Mouse (Mus musculus) forebrain, embryonic 13.5 days (tissue): Measurements from ENCODE around the gene Eea1. TPM values are rescaled to one million over a fixed set of nuclear protein-coding genes. Genes with fewer than 3 reads are reported as not detected.
A peak's percentile ranks its signal among the peaks of the same experiment; 100 is the strongest.

ENCODE experiments used
- ATAC-seq: fragments of 200-750 bp; cut with Nextera tagmentation; 2 replicates; pipeline ENCODE4 v1.8.0; 2017
- H3K27ac ChIP-seq: fragments of 300-500 bp; sonication (generic); 2 replicates; pipeline ENCODE4 v1.5.1; 2015; ENCODE audit warnings: inconsistent platforms, mild to moderate bottlenecking, moderate library complexity
- H3K27me3 ChIP-seq: fragments of 300-500 bp; sonication (generic); 2 replicates; pipeline ENCODE4 v1.6.1; 2015; ENCODE audit warnings: mild to moderate bottlenecking, inconsistent platforms
- H3K36me3 ChIP-seq: fragments of 300-500 bp; sonication (generic); 2 replicates; pipeline ENCODE4 v1.6.1; 2015; ENCODE audit warnings: mild to moderate bottlenecking, inconsistent platforms; ENCODE audit not compliant: poor library complexity, severe bottlenecking
- H3K4me1 ChIP-seq: fragments of 300-500 bp; sonication (generic); 2 replicates; pipeline ENCODE4 v1.6.1; 2015; ENCODE audit warnings: inconsistent platforms
- H3K4me2 ChIP-seq: fragments of 300-500 bp; sonication (generic); 2 replicates; pipeline ENCODE4 v1.6.1; 2015; ENCODE audit warnings: inconsistent platforms, mild to moderate bottlenecking, moderate library complexity
- H3K4me3 ChIP-seq: fragments of 300-500 bp; sonication (generic); 2 replicates; pipeline ENCODE4 v1.5.1; 2015; ENCODE audit warnings: mild to moderate bottlenecking, inconsistent platforms
- H3K9ac ChIP-seq: fragments of 300-500 bp; sonication (generic); 2 replicates; pipeline ENCODE4 v1.6.1; 2015; ENCODE audit warnings: mild to moderate bottlenecking, inconsistent platforms
- H3K9me3 ChIP-seq: fragments of 300-500 bp; sonication (generic); replicated peaks from 2 replicates; pipeline ENCODE4 v1.6.1; 2016; ENCODE audit warnings: inconsistent platforms
- WGBS: fragments of 180-500 bp; shearing (Covaris S2); methylation state at CpG from one replicate; pipeline ENCODE4 v1.1.7; 2015; 5-methylcytosine and 5-hydroxymethylcytosine counted together
- polyA plus RNA-seq: library from polyadenylated mRNA; unstranded; fragments of >200 nt; fragmentation: Nextera tagmentation; extraction: Ambion mirVana; gene quantifications from 2 replicates; pipeline ENCODE4 v1.2.1, GENCODE M21; 2015

The Eea1 gene
- polyA plus RNA-seq, result 17.0 and 17.5 TPM in 2 replicates

- Histone ChIP-seq H3K4me3 (peak within 1 kb of the TSS; percentile 83), H3K27ac (peak within 1 kb of the TSS; percentile 82), H3K36me3 (no peaks in the 10 kb centered on the region), H3K4me2 (peak within 1 kb of the TSS; percentile 90), H3K4me1 (peaks cover 17% of the 10 kb centered on the region), H3K27me3 (no peaks in the 10 kb centered on the region), H3K9ac (peak within 1 kb of the TSS; percentile 80), H3K9me3 (no peaks in the 10 kb centered on the region)
- peak; percentile 98 for ATAC-seq
- WGBS, result under 1% methylated on average over 50 of the region's 59 CpGs
Measured at GRCm38 (mm10) chr10:95940046-95940900, at the start of gene Eea1. TSS of gene Eea1 (plus strand) at chr10:95940650.

- no peak overlapping the region for H3K4me3 ChIP-seq
- no peaks in the 10 kb centered on the region for H3K27me3 ChIP-seq
- ATAC-seq, result no peak
- H3K9me3 ChIP-seq, result no peaks in the 10 kb centered on the region
- no peak overlapping the region for H3K9ac ChIP-seq
- H3K4me1 ChIP-seq, result peaks cover 7% of the 10 kb centered on the region
- H3K27ac ChIP-seq, result no peak overlapping the region
- no peaks in the 10 kb centered on the region for H3K36me3 ChIP-seq
- no peak overlapping the region for H3K4me2 ChIP-seq
- WGBS, result 71% methylated on average over 7 of the region's 7 CpGs
Measured at GRCm38 (mm10) chr10:95891214-95891960, 49.1 kb upstream of the Eea1 start.

GRCm38 (mm10) chr10:95892132-95892531 is 48.3 kb upstream of the Eea1 start:
- WGBS, result 79% methylated on average over 9 of the region's 9 CpGs
- Histone ChIP-seq H3K9me3 (no peaks in the 10 kb centered on the region), H3K4me1 (peaks cover 7% of the 10 kb centered on the region), H3K4me2 (no peak overlapping the region), H3K36me3 (no peaks in the 10 kb centered on the region), H3K27ac (no peak overlapping the region), H3K27me3 (no peaks in the 10 kb centered on the region), H3K9ac (no peak overlapping the region), H3K4me3 (no peak overlapping the region)
- no peak for ATAC-seq

- Histone ChIP-seq H3K36me3 (no peaks in the 10 kb centered on the region), H3K4me2 (no peak overlapping the region), H3K4me3 (no peak overlapping the region), H3K27ac (no peak overlapping the region), H3K4me1 (peaks cover 7% of the 10 kb centered on the region), H3K9me3 (no peaks in the 10 kb centered on the region), H3K27me3 (no peaks in the 10 kb centered on the region), H3K9ac (no peak overlapping the region)
- WGBS, result 91% methylated on average over 14 of the region's 14 CpGs
- no peak for ATAC-seq
Measured at GRCm38 (mm10) chr10:95893291-95893932, 47.0 kb upstream of the Eea1 start.

GRCm38 (mm10) chr10:95894036-95894855 is 46.2 kb upstream of the Eea1 start:
- peak overlapping the region; percentile 58 for H3K9ac ChIP-seq
- H3K27ac ChIP-seq, result no peak overlapping the region
- no peaks in the 10 kb centered on the region for H3K27me3 ChIP-seq
- H3K4me3 ChIP-seq, result peak overlapping the region; percentile 33
- peak overlapping the region; percentile 58 for H3K4me2 ChIP-seq
- no peaks in the 10 kb centered on the region for H3K36me3 ChIP-seq
- peak; percentile 41 for ATAC-seq
- H3K4me1 ChIP-seq, result peaks cover 7% of the 10 kb centered on the region
- 41% methylated on average over 17 of the region's 17 CpGs for WGBS
- H3K9me3 ChIP-seq, result no peaks in the 10 kb centered on the region

- Histone ChIP-seq H3K4me1 (peaks cover 7% of the 10 kb centered on the region), H3K27me3 (no peaks in the 10 kb centered on the region), H3K4me2 (peak overlapping the region; percentile 58), H3K36me3 (no peaks in the 10 kb centered on the region), H3K9ac (no peak overlapping the region), H3K27ac (no peak overlapping the region), H3K9me3 (no peaks in the 10 kb centered on the region), H3K4me3 (peak overlapping the region; percentile 33)
- peak; percentile 86 for ATAC-seq
- 44% methylated on average over 10 of the region's 10 CpGs for WGBS
Measured at GRCm38 (mm10) chr10:95894856-95895386, 45.5 kb upstream of the Eea1 start.

- H3K9ac ChIP-seq, result no peak overlapping the region
- H3K27me3 ChIP-seq, result no peaks in the 10 kb centered on the region
- no peak overlapping the region for H3K4me3 ChIP-seq
- peak; percentile 14; the same call in 1 of the 2 replicates for ATAC-seq
- H3K36me3 ChIP-seq, result no peaks in the 10 kb centered on the region
- H3K27ac ChIP-seq, result no peak overlapping the region
- H3K4me2 ChIP-seq, result no peak overlapping the region
- no peaks in the 10 kb centered on the region for H3K9me3 ChIP-seq
- H3K4me1 ChIP-seq, result peaks cover 7% of the 10 kb centered on the region
- 64% methylated on average over 5 of the region's 5 CpGs for WGBS
Measured at GRCm38 (mm10) chr10:95898471-95899154, 41.8 kb upstream of the Eea1 start.

GRCm38 (mm10) chr10:95904668-95905067 is 35.8 kb upstream of the Eea1 start:
- no peak overlapping the region for H3K27ac ChIP-seq
- H3K4me1 ChIP-seq, result no peaks in the 10 kb centered on the region
- H3K36me3 ChIP-seq, result no peaks in the 10 kb centered on the region
- no peak overlapping the region for H3K4me2 ChIP-seq
- H3K4me3 ChIP-seq, result no peak overlapping the region
- no peaks in the 10 kb centered on the region for H3K9me3 ChIP-seq
- 90% methylated on average over 6 of the region's 6 CpGs for WGBS
- no peak for ATAC-seq
- H3K27me3 ChIP-seq, result no peaks in the 10 kb centered on the region
- no peak overlapping the region for H3K9ac ChIP-seq

GRCm38 (mm10) chr10:95909246-95909909 is 31.1 kb upstream of the Eea1 start:
- no peak for ATAC-seq

GRCm38 (mm10) chr10:95911016-95911415 is 29.4 kb upstream of the Eea1 start:
- 88% methylated on average over 5 of the region's 5 CpGs for WGBS

More at GRCm38 (mm10) chr10:95909246-95909909, 31.1 kb upstream of the Eea1 start:
- WGBS, result 93% methylated on average over 4 of the region's 4 CpGs
- no peaks in the 10 kb centered on the region for H3K27me3 ChIP-seq
- H3K4me1 ChIP-seq, result no peaks in the 10 kb centered on the region
- no peak overlapping the region for H3K27ac ChIP-seq
- no peak overlapping the region for H3K4me3 ChIP-seq
- no peaks in the 10 kb centered on the region for H3K9me3 ChIP-seq
- no peak overlapping the region for H3K9ac ChIP-seq
- no peaks in the 10 kb centered on the region for H3K36me3 ChIP-seq
- no peak overlapping the region for H3K4me2 ChIP-seq

More at GRCm38 (mm10) chr10:95911016-95911415, 29.4 kb upstream of the Eea1 start:
- ATAC-seq, result no peak
- H3K27ac ChIP-seq, result no peak overlapping the region
- no peaks in the 10 kb centered on the region for H3K27me3 ChIP-seq
- no peak overlapping the region for H3K4me2 ChIP-seq
- no peaks in the 10 kb centered on the region for H3K9me3 ChIP-seq
- H3K4me1 ChIP-seq, result no peaks in the 10 kb centered on the region
- H3K9ac ChIP-seq, result no peak overlapping the region
- H3K36me3 ChIP-seq, result no peaks in the 10 kb centered on the region
- H3K4me3 ChIP-seq, result no peak overlapping the region
